Mouse (Mus musculus) left cerebral cortex, postnatal 4 days (tissue): ENCODE measurements at regions not wholly inside any gene's neighbourhood (a gene's known extent, or its start where the extent isn't known, plus 50 kb on each side); places are given as distances from the start of the nearest gene placed in this dataset.

Source experiments
- DNase-seq: peaks from one replicate; pipeline ENCODE4 v3.0.0-alpha.2; 2022
- intact Hi-C: fragments of 180-260 bp; cut with DNase I; formaldehyde crosslinking; loops from one replicate; pipeline ENCODE4 v1.15.1; 2025

DNA sequence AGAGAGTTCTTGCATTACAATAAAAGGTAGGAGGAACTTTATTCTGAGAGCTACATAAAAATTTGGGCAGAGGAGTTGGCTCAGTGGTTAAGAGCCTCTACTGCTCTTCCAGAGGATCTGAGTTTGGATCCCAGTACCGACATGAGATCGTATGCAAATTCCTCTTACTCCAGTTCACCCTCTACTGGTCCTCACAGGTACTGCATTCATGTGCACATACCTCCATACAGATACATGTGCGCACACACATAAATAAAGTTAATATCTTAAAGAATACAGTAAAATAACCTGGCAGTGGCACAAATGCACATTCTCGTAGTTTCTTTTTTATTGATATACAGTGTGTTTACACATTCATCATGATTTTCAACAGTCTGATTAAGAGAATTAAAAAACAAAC lies 232.4 kb downstream of the Vps13c start:
- DNase-seq = no peak
- intact Hi-C loops = no loop called here

DNA sequence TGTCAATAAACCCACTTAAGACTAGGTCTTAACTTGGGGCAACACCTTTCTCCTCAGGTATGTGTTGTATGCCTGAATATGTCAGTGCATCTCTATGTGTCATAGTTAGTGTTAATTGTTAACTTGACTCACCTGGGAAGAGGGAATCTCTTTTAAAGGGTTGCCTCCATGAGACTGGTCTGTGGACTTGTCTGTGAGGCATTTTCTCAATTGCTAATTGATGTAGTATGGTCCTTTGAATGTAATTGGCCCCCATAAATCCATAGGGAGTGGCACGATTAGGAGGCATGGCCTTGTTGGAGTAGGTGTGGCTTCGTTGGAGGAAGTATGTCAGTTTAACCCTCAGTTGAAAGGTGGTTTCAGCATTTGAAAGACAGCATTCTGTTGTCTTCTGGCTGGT lies 237.1 kb downstream of the Vps13c start:
- intact Hi-C loops = no loop called here
- DNase-seq = no peak

DNA sequence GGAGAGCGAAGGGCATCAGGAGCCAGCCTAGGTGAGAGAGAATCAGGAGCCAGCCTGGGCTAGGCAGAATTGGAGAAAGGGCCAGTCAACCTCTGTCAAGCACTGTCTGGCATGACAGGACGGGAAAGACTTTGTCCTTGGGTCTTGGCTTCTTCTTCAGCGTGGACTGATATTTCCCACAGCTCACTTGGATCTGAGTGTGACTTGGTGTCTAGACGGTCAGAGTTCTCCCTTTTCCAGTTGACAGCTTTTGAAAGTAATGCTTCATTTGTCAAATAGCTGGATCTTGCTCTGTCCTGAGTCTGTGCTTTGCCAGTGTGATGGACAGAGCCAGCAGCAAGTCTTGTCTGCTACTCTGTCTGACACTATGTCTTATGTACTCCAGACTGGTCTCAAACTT lies 243.1 kb downstream of the Vps13c start:
- no peak for DNase-seq
- intact Hi-C loops = no loop called here

DNA sequence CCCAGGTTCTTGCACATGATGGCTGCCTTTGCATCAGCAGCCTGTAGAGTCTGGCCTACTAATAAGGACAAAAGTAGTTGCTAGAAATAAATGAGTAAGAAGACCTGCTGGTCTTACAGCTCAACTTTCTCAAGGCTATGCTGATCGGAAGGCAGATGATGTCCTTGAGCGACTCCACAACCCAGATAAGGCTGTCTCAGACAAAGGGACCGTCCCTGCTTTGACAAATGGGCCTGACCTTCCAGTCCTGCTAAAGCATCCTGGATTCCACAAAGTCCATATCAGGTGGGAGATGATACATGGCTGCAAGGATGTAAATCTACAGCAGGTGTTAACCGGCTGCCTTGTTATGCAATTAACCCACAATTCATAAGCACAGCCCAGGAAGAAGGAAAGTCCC lies 244.8 kb downstream of the Vps13c start:
- DNase-seq = no peak
- intact Hi-C loops = no loop called here

DNA sequence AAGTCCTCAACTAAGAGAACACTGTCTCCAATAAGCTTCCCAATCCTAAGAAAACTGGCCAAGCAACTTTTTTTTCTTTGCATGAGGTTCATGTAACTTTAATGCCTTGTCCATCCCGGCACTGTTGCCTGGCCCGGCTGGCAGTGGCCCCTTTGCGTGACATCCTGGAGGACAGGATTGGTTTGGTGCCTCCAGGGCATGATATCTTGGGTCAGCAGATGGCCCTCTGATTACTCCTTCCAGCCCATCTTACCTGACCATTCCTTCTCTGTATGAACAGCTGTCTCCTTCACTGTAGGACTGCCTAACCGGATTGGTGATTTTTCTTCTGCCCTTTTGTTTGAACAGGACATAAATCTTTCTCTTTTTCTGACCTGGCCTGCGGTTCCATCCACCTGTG lies 254.4 kb downstream of the Vps13c start:
- DNase-seq = no peak
- intact Hi-C loops = no loop called here

DNA sequence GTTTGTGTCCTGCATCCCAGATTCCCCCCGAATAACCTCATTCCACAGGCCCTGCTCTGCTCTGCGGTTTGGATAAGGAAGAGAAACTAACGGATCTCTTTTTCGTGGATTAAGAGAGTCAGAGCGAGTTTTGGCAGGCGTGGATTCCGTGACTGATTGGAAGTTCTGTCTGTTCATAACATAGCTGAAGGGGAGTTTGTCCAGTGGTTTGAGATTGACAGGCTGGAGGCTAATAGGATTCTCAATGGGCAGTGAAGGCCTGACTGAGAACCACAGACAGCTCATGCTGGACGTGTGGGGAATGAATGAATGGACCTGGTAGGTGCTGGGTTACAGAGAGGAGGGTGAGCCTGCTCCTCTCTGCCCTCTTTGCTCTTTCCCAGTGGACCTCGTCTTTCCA lies 269.6 kb downstream of the Vps13c start:
- intact Hi-C loops = no loop called here
- DNase-seq = peak; percentile 5

DNA sequence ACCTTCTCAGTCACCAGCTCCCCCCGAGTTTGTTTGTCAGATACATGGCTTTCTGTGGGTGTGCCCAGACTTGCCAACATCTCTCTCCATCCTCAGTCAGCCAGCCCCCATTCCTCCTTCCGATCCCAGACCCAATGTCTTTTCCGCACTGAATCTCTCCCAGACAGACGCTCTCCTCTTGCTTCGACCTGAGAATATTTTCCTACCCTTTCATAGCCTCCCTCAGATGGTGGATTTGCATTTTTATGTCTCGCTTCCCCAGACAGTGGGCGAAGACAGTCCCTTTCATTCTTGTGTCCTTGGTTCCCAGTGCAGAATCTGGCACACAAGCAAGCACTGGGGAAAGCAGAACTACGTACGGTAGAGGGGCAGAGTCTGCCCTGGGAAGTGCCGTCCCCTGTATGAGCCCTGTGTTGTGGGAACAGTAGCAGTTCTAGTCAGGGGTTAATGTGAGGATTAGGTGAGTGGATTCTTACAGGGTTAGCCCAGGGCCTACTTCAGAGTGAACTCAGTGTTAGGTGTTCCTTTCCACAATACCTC lies 275.0 kb downstream of the Vps13c start:
- intact Hi-C loops = no loop called here
- no peak for DNase-seq

DNA sequence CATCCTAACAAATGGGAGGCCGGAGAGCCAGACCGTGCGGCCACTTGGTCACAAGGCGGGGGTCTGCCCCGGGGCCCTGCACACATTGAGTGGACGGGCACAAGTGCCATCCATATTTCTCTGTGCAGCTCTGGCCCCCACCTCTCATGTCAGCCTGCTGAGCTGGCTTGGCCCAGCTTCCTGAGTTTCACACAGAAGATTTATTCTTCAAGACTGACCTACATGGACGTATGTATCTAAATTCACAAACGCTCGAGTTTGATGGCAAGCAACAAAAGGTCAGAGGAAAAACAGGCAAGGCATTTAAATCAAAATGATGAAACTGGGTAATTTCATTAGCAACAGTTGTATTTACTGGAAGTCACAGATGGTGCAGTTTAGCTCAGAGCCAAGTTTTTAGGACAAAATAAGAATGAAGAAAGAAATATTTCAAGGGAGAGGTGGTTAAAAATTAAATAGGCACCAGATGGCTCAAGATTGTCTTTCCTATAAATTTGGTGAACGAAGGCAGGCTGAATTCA lies 276.1 kb downstream of the Vps13c start:
- peak; percentile 69 for DNase-seq

DNA sequence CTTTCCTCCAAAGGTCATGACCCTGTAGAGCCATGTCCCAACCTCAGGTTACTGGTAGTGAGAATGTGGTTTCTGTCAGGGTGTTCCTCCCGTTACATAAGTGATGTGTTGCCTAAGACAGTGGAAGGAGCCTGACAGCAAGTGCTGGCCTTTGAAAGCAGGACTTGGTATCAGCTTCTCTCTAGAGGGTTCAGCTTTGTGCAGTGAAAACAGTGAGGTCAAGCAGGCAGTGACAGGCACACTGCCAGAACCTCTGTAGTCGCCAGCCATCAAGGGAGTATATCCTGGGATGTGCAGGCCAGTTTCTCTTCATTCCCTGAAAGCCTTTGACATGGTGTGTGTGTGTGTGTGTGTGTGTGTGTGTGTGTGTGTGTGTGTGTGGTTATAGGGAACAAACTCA lies 278.1 kb downstream of the Vps13c start:
- DNase-seq = no peak
- intact Hi-C loops = no loop called here

More for the DNA sequence above, 276.1 kb downstream of the Vps13c start:
- intact Hi-C loops = no loop called here

DNA sequence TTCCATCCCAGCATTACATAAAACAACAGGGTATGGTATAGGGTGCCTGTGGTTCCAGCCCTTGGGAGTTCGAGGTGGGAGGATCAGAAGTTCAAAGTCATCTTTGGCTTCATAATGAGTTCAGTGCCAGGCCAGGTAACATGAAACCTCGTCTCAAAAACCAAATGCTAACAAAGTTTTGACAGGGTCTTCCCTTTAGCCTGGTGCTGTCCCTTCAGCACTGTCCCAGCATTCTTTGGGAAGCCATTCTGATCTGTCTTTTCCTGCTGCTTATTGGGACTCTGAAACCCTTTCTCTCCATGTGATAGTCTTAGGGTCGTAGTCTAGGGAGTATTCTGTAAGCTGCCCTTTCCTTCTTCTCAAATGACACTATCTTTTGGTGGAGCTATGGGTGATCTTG lies 282.1 kb downstream of the Vps13c start:
- intact Hi-C loops = no loop called here

DNA sequence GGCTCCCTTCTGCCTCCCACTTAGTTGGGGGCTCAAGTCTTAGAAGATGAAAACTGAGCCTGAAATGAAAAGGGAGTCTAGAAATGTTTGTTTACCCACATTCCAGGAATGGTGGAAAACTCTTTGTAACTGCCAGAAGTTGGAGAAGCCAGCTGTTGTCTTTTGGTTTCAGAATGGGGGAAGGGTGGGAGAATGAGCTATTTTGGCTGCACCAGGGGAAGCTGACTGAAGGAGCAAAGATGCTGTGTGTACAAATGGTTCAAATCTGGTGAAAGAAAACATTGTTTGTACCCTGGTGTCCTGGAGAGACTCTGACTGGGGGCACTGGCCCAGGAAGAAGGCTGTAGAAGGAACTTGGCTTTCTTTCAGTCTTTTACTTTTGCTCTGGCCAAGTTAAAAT lies 291.1 kb downstream of the Vps13c start:
- intact Hi-C loops = no loop called here
- no peak for DNase-seq

More for the DNA sequence above, 282.1 kb downstream of the Vps13c start:
- no peak for DNase-seq

DNA sequence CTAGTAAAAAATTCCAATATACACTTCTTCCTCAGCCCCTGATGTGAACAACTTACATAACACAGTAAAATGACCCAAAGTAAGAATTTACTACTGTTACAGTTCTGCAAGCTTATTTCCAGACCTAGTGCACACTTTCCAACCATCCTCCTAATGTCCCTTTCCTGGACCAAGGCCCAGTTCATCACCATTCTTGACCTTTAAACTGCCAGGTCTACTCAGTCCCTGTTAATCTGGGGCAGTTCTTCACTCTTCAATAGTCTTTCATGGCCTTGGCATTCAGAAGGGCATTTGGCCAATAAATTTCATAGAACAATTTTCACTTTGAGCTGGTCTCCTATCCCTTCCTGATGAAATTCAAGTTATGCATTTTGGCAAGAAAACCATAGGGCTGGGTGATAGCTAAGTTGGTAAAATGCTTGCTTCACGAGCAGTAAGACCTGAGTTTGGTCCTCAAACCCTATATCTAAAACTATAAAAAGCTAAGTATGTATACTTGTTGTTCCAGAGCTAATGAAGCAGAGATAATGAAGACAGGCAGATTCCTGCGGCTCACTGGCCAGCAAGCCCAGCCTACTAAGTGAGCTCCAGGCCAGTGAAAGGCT lies 295.4 kb downstream of the Vps13c start:
- DNase-seq = no peak
- intact Hi-C loops = no loop called here

DNA sequence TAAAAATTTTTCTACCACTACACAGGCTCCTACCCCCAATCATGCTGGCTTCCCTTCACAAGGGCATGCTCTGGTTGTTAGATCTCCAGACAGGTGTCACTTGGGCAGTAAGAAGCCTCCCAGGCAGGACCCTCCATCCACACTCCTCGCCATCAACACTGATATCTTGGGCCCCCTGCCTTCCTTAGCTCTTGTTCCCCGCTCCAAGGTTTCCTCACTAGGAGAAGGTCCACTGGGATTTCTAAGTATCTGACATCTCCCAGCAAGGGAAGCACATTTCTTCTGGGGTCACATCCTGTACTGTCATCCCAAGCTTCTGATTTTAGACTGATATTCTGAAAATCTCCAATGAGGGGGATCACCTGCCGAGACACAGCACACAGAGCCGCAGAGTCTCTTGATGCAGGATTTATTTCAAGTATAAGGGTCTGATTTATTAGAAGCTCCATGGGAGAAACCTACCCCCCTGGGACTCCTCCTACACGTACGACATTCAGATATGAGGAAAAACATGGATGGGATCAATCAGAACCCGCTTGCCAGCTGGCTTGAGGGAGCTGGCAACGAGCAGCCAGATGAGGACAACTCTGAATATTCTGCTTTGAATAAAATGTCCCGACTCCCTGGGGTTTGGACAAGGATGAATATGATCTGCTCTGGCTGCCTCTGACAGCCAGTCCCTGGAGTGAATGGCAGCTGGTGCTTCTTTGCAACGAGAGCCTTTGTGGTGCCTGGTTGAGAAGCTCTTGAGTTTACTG lies 322.8 kb downstream of the Vps13c start:
- peak; percentile 26 for DNase-seq
- intact Hi-C loops = no loop called here

DNA sequence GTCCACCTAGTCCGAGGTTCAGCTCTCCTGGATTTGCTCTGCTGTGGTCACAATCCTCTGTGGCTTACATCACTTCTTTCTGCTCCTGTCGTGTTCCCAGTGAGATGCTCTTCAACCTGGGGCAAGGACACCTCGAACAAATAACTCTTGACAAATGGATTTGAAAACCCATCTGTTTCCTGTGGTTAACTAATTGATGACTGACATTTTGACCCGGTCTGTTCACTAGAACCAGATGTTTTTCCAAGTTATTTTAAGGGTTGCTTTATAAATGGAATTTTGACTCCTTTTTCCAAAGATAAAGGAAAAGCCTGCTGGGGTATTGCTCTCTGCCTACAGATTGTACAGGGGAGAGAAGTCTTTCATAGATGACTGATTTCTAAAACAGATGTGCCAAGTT lies 326.4 kb downstream of the Vps13c start:
- intact Hi-C loops = no loop called here
- DNase-seq = no peak

DNA sequence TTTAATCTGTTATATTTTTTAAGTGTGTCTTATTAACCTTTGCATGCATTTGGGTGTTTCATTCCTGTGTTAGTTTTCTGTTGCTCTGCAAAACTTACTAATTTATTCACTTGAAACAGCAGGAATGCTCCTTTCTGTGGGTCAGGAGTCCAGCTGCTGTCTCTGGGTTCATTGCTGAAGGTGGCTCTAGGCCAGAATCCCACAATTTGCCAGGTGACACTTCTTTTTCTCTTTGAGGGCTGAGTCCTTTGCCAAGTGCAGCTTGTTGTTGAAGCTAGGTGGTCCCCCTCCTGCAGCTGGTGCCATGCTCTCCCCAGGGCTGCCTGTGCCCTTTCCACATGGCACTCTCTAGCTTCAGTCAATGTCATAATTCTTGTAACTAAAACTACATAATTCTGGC lies 348.7 kb downstream of the Vps13c start:
- intact Hi-C loops = no loop called here
- peak; percentile 52 for DNase-seq

DNA sequence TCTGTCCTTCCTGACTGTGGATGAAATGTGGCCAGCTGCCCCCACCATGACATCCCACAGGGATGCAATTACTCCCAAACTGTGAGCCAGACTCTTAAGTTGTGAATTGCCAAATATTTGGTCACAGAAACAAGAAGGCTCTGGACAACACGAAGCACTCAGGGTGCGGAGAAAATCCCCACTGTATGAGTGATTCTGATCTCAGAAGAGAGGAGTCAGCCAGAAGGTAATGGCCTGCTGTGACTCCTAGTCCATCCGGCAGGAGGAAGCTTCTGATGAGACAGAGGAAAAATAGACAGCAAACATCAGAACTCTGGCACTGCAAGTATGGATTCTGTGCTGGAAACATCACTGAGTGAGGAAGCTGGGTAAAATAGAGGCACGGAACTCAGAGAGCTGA lies 359.6 kb downstream of the Vps13c start:
- DNase-seq = no peak
- intact Hi-C loops = no loop called here

DNA sequence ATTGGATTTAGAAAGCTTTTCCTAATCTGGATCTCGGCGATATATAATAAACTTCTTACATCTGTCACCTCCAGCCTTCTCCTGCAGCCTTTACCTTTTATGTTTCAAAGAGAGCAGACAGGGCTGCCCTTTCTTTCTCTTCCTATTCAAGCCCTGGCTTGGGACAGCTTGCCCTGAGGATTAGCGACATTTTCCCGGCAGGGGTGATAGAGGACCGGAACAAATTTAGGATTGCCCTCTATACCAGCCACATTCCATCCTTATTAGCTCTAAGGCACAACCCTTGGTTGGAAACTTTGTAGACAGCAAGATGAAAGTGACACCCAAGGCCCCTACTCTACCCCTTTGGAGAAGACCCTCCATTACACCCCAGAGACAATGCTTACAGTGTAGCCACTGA lies 360.8 kb downstream of the Vps13c start:
- intact Hi-C loops = no loop called here
- no peak for DNase-seq

DNA sequence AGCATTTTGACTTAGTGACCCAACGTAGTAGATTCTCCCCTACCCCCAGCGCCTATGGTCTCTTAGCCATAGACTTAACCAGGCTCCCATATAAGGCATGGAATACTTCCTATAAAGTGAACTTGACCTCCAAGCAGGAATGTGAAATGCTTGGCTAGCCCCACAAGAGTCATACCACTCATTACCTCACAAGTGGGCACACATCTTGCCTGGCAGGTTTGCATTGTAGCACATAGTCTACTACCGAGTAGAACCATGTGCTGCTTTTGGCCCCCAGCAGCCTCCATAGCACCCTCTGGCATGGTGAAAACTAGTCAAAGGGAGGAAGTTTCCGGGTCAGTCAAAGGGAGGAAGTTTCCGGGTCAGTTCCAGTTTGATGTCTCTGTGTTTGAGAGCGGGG lies 385.5 kb downstream of the Vps13c start:
- no peak for DNase-seq
- intact Hi-C loops = no loop called here

DNA sequence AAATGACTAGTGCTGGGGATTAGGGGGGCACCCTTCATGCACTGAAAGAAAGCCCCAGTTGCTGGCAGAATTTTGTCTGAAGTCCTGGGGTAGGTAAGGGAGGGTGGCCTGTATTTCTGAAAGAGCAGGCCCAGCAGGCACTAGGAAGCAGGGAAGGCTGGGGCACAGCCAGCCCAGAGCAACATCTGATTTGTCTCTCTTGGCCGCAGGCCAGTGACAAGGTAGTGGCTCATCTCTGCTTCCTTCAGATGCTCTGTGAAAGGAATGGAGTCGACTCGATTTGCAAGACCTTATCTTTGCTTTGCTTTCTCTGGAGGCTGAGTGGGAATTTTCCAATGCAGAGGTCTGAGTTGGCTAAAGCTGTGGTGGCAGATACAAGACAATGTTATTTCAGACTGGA lies 390.9 kb downstream of the Vps13c start:
- intact Hi-C loops = no loop called here
- DNase-seq = peak; percentile 48

DNA sequence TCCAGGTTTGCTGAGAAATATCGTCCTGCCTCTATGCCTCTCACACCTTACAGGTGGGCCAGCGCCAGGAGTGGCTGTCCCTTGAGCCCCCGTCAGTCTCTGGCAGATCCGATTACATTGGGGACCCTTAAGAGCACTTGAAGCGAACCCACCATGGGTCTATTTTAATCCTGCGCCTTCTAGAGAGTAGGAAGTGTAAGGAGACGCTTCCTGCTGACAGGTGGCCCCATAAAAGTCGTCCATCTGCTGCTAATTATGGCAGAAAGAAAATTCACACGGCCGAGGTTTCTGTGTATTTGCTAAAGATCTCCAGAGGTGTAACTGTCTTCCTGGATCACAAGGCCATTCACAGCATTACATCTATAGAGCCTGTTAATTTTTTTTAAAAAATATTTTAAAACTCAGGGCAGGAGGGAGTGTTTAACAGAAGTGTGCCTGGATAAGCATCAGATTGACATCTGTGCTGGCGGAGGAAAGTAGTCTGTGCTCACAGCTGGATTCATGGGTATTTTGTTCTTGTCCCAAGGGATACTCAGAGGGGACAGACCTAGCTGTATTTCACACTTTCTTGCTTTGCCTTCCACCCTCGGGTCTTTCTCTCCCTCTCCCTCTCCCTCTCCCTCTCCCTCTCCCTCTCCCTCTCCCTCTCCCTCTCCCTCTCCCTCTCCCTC lies 394.9 kb downstream of the Vps13c start:
- intact Hi-C loops = no loop called here
- no peak for DNase-seq

DNA sequence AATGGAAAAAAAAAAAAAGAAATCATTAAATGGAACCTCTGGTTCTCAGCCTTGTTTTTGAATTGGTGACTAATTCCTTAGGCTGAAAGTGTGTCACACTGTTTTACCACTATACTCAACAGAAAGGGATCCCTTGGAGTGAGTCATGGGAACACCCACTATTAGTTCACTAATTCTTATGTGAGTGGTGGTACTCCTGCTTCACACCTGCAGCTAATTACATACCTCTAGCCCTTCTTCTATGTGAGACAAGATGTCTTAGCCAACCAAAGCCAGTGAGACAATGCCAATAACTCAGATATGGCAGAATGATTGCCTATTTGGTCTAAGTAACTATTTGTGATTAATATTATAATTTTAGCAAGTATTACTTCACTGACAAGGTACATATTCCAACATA lies 398.9 kb downstream of the Vps13c start:
- intact Hi-C loops = no loop called here
- DNase-seq = no peak

DNA sequence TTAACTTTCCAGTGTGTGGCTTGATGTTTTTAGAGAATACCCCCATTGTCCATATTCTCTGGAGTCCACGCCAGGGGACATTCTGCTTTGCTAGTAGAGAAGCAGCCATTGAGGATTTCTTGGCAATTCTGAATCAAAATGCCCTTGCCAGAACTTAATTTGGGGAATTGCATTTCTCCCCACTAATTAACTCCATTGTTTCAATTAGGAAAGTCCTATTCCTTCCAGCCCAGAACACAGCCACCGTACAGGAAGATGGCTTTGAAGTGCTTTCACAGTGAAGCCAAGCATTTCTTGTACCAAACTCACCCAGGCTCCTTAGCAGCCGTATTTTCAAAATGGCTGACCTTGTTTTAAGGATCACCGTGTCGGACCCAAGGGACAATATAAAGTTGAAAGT lies 399.4 kb downstream of the Vps13c start:
- DNase-seq = no peak
- intact Hi-C loops = no loop called here
